Mouse (Mus musculus): ENCODE data around the gene 2700081O15Rik. TPM values are rescaled to one million over a fixed set of nuclear protein-coding genes. Genes with fewer than 3 reads are reported as not detected.

2700081O15Rik gene
- 8.6 and 8.8 TPM in 2 replicates for polyA plus RNA-seq (2012; rRNA removed; ENCODE audit: low replicate concordance)

GRCm38 (mm10) chr19:7416834-7417735, at the start of gene 2700081O15Rik:
TSS of gene 2700081O15Rik (plus strand) at chr19:7417625.

GRCm38 (mm10) chr19:7382903-7383865, 34.2 kb upstream of the 2700081O15Rik start, which contains the start of gene Spindoc:
TSS of gene Spindoc (minus strand) at chr19:7382994.

Other genes with a start within 250 kb of the 2700081O15Rik start
- 83.6 and 128 TPM in 2 replicates for gene Otub1, start 211.3 kb upstream of the 2700081O15Rik start, polyA plus RNA-seq (2012; rRNA removed; ENCODE audit: low replicate concordance)
- gene Cox8a, start 200.0 kb upstream of the 2700081O15Rik start, polyA plus RNA-seq (2012; rRNA removed; ENCODE audit: low replicate concordance): 3,491 and 5,701 TPM in 2 replicates
- gene Naa40, start 176.4 kb upstream of the 2700081O15Rik start, polyA plus RNA-seq (2012; rRNA removed; ENCODE audit: low replicate concordance): 11.7 and 14.2 TPM in 2 replicates
- gene Rcor2, start 150.3 kb upstream of the 2700081O15Rik start, polyA plus RNA-seq (2012; rRNA removed; ENCODE audit: low replicate concordance): 1.5 and 3.3 TPM in 2 replicates
- 199 and 263 TPM in 2 replicates for gene Mark2, start 75.8 kb upstream of the 2700081O15Rik start, polyA plus RNA-seq (2012; rRNA removed; ENCODE audit: low replicate concordance)
- 12.7 and 14.5 TPM in 2 replicates for gene Spindoc, start 34.6 kb upstream of the 2700081O15Rik start, polyA plus RNA-seq (2012; rRNA removed; ENCODE audit: low replicate concordance)
- gene Rtn3, start 65.7 kb downstream of the 2700081O15Rik start, polyA plus RNA-seq (2012; rRNA removed; ENCODE audit: low replicate concordance): 86.5 and 137 TPM in 2 replicates
- 1.5 and 2.7 TPM in 2 replicates for gene Atl3, start 76.4 kb downstream of the 2700081O15Rik start, polyA plus RNA-seq (2012; rRNA removed; ENCODE audit: low replicate concordance)
- 8.4 and 10.0 TPM in 2 replicates for gene Pla2g16, start 139.8 kb downstream of the 2700081O15Rik start, polyA plus RNA-seq (2012; rRNA removed; ENCODE audit: low replicate concordance)
- gene Lgals12, start 189.6 kb downstream of the 2700081O15Rik start, polyA plus RNA-seq (2012; rRNA removed; ENCODE audit: low replicate concordance): 1.5 and 4.7 TPM in 2 replicates
- not detected in 2 replicates for gene Hrasls5, start 194.9 kb downstream of the 2700081O15Rik start, polyA plus RNA-seq (2012; rRNA removed; ENCODE audit: low replicate concordance)